Mouse (Mus musculus) monocyte, adult 5-6 weeks (primary cell): Measurements from ENCODE around the gene Tmem127. TPM values are rescaled to one million over a fixed set of nuclear protein-coding genes. Genes with fewer than 3 reads are reported as not detected.
"Not testable (repeated sequence)": the region's sequence is repeated elsewhere in the genome, so short reads cannot be mapped to it uniquely, and the experiment has no call there.

Source experiments
- ATAC-seq: fragments of 153-309, 156-312 bp; replicated peaks from 2 replicates; pipeline ENCODE4 v1.8.0; 2017; ENCODE audit warnings: mild to moderate bottlenecking; ENCODE audit not compliant: low TSS enrichment, insufficient number of reproducible peaks, severe bottlenecking, poor library complexity, low FRiP score
- total RNA-seq: library from RNA; stranded (forward); fragments of 200-1000, 200-491, 200-594 nt; gene quantifications from 3 replicates; pipeline ENCODE4 v1.2.3, GENCODE M21; 2017

Tmem127 gene
- total RNA-seq, 1 experiment from 2014 or later = 50.4 TPM

DNA sequence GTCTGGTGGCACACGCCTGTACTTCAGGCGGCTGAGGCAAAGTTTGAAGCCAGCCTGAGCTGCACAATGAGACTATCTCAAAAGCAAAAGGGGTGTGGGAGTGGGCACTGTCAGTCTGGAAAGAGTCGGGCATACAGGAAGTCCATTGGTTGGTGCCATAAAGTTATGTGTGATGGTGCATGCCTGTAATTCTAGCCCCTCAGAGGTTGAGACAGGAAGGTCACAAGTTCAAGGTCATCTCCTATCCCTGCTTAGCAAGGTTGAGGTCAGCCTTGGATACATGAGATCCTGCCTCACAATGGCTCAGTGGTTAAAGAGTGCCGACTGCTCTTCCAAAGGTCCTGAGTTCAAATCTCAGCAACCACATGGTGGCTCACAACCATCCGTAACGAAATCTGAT lies 7.6 kb downstream of the Tmem127 start:
- ATAC-seq = no peak

DNA sequence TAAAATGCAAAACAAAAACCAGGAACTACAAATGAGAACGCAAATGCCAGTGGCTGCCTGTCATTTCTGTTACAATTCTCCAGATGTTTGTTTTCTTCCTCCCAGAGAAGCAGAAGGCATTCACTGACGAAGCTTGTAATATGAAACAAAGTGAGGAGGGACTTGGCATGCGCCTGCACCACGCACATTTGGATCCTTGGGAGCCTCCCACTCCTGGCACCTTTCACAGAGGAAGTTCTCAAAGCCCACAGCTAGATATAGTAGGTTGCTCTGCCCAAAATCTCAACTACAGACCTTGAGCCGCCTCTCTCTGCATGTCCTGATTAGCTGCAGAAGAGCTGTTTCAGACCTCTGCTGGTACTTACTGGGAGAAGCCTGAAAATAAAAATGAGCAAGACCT lies 11.6 kb downstream of the Tmem127 start:
- ATAC-seq = no peak

- ATAC-seq = no peak
These were observed 14.8 kb downstream of the Tmem127 start for GRCm38 (mm10) chr2:127262480-127262879.

DNA sequence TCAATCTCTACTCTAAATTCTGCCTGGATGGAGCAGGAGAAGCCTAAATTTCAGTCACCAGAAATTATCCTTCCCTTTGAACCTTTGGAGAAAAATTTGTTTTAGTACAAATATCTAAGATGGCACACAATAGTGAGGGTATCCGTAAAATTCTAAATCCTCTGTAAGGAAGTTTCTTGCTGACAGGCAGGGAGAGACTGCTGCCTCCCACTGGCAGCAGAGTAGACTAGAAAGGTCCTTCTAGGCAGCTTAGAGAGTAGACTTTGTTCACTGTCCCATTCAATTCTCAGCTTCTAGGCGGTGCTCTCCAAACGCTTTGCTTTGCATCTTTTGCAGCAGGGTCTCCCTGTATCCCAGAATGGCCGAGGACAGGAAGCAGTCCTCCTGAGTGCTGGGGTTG lies 20.1 kb downstream of the Tmem127 start:
- ATAC-seq = no peak

- ATAC-seq = peak; percentile 94
These were observed 22.0 kb downstream of the Tmem127 start, which contains the start of gene Stard7 for GRCm38 (mm10) chr2:127269491-127270299. TSS of gene Stard7 (plus strand) at chr2:127270218.

GRCm38 (mm10) chr2:127270300-127271041 lies 22.8 kb downstream of the Tmem127 start:
- ATAC-seq = peak; percentile 74

- ATAC-seq = no peak
These were observed 23.4 kb downstream of the Tmem127 start for GRCm38 (mm10) chr2:127271042-127271515.

DNA sequence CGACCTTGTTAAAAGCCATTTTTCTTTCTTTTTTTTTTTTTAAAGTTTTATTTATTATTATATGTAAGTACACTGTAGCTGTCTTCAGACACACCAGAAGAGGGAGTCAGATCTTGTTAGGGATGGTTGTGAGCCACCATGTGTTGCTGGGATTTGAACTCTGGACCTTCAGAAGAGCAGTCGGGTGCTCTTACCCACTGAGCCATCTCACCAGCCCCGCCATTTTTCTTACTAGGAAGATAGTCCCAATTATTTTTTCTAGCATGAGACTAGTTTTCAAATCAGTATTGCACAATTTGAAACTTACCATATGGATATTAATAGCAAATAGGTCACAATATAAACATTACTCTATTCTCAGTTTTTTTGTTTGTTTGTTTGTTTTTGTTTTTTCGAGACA lies 24.3 kb downstream of the Tmem127 start:
- ATAC-seq = not testable (repeated sequence)

DNA sequence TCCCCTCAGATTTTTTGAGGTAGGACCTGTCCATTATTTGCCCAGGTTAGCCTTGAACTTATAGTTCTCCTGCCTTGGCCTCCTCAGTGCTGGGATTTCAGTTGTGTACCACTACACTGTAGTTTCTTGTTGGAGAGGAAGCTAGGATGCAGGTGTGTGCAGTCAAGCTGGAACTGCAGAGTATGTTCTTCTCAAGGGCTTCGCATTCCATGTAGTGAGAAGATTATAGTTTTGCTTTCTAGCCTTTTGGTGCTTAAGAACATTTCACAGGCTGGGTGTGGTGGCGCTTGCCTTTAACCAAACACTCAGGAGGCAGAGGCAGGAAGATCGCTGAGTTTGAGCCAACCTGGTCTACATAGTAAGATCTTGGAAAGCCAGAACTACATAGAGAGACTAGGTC lies 25.1 kb downstream of the Tmem127 start:
- no peak for ATAC-seq

DNA sequence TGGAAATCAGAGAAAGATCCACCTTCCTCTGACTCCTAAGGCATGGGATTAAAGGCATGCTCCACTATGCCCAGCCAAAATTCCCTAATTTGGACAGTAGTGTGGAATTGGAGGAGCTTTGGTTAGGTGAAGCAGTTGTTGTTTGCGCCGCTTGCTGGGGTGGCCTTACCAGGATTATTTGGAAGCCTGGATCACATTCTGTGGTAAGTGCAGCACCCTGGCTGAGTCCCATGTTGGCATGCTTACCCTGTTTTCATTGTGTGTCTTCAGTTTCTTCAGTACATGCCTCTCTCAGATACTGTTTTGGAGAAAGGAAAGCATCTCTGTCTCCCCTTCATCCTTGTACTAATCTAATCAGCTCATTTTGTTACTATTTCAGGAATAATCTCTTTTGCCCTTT lies 26.9 kb downstream of the Tmem127 start:
- no peak for ATAC-seq

DNA sequence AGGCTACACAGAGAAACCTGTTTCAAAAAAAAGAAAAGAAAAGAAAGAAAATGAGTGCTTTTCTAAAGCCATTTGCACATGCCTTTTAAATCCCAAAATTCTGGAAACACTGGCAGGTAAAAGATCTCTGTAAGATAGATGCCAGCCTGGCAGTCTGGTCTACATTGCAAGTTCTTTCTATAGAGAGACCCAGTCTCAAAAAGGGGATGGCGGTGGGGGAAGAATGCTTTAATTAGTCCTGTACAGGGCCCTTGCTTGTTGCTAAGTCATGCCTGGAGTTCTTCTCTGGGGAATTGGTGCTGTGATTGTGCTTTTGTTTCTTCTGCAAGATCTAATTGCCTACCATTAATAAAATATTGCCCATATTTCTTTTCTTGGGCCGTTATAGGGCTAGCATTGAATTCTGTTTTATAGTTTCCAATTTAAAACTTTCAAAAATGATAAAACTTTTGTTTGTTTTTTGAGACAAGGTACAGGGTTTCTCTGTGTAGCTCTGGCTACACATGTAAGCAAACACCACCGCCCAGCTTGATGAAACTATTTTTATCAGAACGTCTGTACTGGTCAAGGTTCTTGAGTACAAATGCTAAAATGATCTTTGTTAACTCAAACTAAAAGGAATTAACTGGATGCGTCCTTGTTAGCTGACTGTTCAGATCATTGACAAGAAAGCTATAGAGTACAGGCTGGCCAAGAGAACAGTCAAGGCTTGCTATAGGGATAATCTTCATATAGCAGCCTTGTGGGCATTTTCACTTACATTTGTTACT lies 28.0 kb downstream of the Tmem127 start:
- no peak for ATAC-seq

DNA sequence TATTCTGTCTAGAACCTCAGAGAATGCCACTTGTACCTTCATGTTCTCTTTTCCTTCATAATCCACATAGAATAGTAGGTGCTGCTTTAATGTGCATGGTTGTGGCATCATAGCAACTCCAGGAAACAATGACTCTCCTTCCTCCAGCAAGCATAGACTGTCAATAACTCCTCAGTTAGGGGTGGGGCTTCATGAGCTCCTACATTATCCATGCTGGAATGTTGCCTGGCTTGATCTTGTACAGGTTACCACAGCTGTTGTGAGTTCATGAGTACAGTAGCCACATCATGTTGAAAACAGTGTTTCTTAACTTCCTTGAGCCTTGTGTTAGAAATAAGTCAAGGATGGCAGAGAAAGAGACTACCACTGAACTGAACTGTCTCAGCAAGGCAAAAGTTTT lies 30.5 kb downstream of the Tmem127 start:
- no peak for ATAC-seq

- no peak for ATAC-seq
These were observed 44.5 kb downstream of the Tmem127 start for GRCm38 (mm10) chr2:127292250-127292649.

GRCm38 (mm10) chr2:127297001-127297805 lies 49.5 kb downstream of the Tmem127 start:
- no peak for ATAC-seq

- ATAC-seq = no peak
These were observed 50.3 kb downstream of the Tmem127 start for GRCm38 (mm10) chr2:127298056-127298455.

- peak; percentile 34 for ATAC-seq
These were observed 53.0 kb downstream of the Tmem127 start for GRCm38 (mm10) chr2:127300701-127301100.

DNA sequence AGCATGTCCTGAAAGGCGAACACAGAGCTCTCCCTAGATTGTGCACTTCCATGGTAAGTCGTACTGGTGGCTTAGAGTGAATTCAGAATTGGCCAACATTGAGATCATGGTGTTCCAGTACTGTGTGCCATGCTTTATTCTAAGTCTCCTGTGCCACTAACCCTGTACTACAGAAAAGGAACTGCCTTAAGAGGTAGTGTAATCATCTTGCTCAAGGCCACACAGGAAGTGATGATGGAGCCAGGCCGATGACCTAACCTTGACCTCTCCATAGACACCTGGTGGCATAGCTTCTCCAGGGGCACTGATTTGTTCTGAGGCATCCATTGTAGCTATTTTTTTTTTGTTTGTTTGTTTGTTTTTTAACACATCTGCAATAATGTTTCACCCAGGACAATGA lies 54.2 kb downstream of the Tmem127 start:
- ATAC-seq = peak; percentile 91

DNA sequence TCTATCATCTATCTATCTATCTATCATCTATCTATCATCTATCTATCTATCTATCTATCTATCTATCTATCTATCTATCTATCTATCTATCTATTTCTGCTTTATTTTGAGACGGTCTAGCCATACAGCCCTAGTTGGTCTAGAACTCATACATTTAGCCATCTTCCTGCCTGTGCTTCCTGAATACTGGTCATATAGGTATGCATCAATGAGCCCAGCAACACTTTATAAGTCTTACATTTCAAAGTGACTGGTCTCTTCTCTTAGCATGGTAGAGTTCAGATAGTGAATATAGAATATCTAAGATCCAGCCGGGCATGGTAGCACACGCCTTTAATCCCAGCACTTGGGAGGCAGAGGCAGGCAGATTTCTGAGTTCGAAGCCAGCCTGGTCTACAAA lies 56.5 kb downstream of the Tmem127 start:
- not testable (repeated sequence) for ATAC-seq
